Mouse (Mus musculus) urinary bladder, adult 2 months (tissue): ENCODE data around the gene Ttc9. TPM values are rescaled to one million over a fixed set of nuclear protein-coding genes. Genes with fewer than 3 reads are reported as not detected.

Experiments used
- DNase-seq: peaks from one replicate; pipeline ENCODE4 v3.0.0; 2022; ENCODE audit warnings: low spot score
- polyA plus RNA-seq: library from polyadenylated mRNA; depleted of rRNA; stranded (reverse); fragments of >200 nt; gene quantifications from 2 replicates; pipeline ENCODE4 v1.2.3, GENCODE M21; 2012

The Ttc9 gene
- polyA plus RNA-seq, 1 experiment = 7.4 TPM

DNA sequence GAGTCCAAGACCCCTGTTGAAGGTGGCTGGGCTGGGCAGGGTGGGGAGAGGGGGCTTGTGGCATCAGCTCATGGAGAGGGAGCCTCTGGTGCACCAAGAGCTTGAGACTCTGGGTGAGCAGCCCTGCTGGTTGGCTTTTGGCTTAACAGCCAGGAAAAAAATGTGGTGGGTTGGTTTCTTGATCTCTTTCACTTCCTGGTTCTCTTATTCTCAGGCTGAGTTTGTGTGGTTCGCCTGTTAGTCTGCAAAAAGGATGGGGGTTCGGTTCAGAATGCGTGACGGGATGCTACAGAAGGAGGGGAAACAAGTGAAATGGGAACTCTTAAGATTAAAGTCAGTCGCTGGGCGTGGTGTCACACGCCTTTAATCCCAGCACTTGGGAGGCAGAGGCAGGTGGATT is 27.0 kb downstream of the Ttc9 start:
- DNase-seq = no peak

DNA sequence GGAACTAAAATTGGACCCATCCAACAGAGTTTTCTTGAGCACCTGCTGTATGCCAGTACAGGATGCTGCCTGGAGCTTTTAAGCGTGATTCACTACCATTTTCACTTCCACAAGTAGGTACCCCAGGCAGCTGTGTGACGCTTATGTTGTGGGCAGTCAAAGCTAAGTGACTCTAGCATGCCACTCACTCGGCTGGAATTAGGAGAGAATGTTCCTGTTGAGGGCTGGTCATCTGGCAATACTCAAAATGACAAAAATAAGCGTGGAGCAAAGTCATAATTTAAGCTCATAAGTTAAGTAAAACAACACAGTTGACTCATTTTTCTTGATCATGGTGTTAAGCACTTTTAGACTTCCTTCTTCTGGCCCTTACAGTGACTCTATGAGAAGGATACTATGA is 31.0 kb downstream of the Ttc9 start:
- no peak for DNase-seq

DNA sequence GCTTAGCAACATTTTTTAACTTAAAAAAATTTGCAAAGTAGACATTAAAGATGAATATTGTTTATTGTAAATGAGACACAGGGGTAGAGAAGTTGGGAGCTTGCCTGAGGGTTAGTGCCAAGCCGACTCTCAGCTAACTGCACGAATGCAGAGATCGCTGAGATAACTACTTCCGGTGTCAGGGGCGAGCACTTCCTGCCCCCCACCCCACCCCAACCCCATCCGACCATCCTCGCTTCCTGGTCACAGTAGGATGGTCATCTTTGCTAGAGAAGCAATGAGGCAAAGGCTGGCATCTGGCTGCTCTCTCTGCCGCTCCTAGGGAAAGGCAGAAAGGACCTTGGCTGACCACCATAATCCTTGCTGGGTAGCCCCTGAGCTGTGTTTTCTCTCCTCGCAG is 32.1 kb downstream of the Ttc9 start:
- DNase-seq = no peak

DNA sequence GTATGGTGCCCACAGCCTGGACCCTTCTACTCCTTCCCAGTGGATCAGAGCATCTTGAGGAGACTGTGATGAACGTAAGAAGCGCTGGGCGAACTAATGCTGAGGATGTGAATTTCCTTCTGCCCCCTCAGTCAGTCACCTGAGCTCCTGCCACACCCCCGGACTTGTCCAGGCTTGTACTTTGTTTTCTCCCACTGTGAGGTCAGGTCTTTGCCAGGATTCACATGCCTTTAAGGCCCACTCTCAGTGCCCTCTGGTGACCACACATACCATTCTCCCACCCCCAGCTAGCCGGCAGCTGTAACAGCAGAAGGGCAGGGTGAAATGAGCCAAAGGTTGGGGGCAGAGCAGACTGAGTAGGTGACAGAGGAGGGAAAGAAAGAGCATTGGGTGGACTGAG is 32.9 kb downstream of the Ttc9 start:
- DNase-seq = no peak

DNA sequence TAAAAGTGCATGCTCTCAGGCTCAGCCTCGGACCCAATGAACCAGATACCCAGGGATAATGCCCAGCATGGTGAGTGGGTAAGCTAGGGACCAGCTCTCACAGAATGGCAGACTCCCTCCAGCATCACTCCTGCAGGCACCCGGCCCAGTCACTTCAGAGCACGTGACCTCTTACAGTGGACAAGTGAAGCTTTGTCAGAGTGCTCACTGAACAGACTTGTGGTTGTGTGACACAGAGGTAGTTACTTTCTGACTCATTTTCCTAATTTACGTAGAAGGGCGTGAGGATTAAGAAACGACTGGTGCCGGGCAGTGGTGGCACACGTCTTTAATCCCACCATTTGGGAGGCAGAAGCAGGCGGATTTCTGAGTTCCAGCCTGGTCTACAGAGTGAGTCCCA is 37.4 kb downstream of the Ttc9 start:
- DNase-seq = no peak

- DNase-seq = no peak
These were observed 44.5 kb downstream of the Ttc9 start for GRCm38 (mm10) chr12:81675557-81675956.

DNA sequence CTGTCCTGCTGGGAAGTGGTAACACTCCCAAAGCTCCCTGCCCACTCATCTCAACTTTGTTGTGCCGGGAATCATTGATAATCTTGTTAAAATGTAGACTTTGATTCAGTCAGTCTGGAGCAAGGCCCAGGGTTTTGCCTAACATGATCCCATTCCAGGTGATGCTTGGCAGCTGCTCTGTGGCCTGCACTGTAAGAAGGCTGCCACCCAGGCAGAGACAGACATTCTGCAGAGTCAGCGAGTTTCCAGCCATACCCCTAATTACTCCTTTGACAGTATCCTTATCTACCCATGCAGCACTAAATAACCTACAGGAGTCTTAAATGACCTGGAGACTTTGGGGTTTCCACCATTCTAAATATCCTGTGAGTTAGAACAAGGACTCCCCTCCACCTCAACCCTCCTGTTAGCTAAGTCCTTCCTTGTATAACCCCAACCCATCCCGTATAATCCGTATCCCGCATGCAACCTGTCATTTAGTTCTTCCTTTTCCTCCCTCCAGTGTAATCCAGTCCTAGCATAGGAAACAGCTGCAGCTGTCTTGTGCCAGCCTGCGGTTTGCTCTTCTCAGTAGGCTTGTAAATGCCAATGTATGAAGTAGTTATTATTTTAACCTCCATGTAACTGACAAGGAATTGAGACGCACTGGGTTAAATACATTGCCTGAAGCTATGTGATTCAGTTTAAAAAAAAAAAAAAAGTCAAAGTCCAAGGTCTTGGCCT is 48.9 kb downstream of the Ttc9 start:
- DNase-seq = no peak

DNA sequence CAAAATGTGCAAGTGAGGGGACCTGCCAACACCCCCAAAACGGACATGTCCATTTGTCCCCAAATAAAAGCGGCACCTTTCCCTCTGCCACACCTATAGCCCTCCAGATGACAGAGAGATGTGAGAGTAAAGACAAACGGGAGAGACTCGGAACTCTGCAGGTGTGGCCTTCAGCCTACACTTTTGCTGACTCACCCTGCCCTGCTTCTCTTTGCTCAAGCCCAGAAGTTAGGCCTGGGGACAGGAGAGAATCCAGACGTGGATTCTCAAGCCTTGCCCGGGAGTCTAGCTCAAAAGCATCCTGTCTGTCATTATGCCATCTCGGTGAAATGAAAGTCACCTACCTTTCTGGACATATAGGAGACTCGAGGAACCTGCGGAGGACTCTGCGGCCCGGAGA is 52.3 kb downstream of the Ttc9 start:
- no peak for DNase-seq

DNA sequence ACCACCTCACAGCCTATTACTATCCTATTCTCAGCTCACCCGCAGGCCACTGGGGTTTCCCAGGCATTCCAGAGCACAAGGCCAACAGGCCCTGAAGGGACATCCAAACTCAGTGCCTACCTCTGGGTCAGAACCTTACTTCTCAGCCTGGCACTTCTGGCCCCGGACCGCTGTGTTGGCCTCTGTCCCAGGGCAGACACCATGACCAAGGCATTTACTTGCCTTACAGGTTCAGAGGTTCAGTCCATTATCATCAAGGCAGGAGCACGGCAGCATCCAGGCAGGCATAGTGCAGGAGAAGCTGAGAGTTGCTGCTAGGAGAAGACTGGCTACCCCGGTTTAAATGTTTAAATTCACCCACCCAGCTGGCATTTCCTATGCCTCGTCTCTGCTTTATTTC is 53.0 kb downstream of the Ttc9 start:
- no peak for DNase-seq

- no peak for DNase-seq
These were observed 54.9 kb downstream of the Ttc9 start for GRCm38 (mm10) chr12:81685981-81686380.

- DNase-seq = no peak
These were observed 55.5 kb downstream of the Ttc9 start for GRCm38 (mm10) chr12:81686406-81687117.

DNA sequence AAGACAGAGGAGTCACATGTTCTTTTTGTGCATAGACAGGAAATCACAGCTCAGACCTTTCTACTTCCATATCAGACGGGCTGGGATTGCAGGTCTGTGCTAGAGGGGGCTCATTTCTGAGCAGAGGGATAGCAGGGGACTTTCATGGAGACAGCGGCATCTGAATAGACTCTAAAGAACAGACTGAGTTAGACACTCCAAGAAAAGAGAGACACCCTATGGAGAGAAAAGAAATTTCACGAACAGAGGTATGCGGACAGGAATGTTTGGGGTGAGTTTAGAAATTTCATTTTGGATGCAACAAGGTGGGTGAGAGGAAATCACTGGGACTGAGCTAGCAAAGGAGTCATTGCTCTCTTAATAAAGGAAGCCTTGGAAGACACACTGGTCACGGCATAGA is 56.8 kb downstream of the Ttc9 start:
- DNase-seq = no peak

DNA sequence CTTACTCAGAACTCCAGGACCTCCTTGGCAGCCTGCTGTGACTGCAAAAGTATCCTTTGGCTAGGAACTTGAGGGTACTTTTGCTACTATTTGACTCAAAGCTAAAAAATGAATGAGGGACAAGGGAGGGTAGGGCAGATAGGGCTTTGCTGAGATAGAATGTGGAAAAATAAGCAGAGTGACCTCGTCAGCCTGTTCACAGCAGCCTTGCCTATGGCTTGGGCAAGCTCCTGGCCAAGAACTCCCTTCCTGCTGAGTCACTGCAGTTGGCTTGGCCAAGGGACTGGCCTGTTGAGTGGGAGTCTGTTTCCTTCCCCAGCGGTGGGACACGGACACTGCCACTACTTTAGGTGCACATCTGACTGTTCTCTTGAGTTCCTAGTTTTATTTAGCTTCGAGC is 57.5 kb downstream of the Ttc9 start:
- no peak for DNase-seq

DNA sequence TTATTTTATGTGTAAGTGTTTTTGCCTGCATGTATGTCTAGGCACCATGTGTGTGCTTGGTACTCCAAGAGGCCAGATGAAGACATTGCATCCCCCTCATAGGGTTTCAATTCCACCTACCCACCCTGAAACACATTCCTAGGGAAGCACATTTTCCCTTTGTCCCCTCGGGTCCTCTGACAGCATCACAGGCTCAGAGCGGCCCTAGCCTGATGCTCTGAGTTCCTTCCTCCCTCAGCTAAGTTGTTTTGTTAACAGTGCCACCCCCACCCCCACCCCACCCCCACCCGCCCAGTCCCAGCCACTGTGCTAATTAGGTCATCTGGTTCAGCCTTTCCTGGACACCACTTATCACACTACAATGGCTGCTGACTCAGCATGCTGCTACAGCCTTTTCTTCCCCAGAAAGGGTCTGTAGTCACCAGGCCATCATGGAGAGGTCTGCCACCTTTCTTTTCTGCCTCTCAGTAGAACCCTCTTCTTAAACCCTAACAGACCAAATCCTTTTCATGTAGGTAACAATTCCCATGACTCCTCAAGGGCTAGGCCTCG is 58.5 kb downstream of the Ttc9 start:
- DNase-seq = no peak

GRCm38 (mm10) chr12:81690111-81690510 is 59.1 kb downstream of the Ttc9 start:
- DNase-seq = no peak

- no peak for DNase-seq
These were observed 59.7 kb downstream of the Ttc9 start for GRCm38 (mm10) chr12:81690751-81691150.

DNA sequence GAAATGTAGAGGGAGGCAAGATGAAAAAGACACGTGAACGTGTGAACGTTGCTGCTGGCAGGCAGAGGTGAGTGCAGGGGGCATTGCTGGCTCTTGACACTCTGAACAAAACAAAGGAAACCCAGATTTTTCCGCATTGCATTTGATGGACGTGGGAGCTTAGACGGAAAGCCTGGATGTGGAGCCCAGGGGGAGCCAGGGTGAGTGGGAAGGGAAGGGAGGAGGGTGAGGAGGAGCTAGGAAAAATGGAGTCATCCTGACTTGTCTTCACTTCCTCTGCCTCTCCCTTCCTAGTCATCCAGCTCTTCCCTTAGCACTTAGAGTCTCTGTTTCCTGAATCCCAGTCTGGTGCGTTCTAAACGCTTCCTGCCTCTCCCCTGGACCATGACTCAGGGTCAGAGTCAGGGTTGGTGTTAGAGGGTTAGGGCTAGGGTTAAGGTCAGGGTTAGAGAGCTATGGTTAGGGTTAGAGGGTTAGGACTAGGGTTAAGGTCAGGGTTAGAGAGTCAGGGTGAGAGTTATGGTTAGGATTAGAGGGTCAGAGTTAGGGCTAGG is 60.2 kb downstream of the Ttc9 start:
- DNase-seq = no peak

- DNase-seq = no peak
These were observed 67.0 kb downstream of the Ttc9 start for GRCm38 (mm10) chr12:81698011-81698410.

- DNase-seq = no peak
These were observed 71.9 kb downstream of the Ttc9 start for GRCm38 (mm10) chr12:81702903-81703302.

DNA sequence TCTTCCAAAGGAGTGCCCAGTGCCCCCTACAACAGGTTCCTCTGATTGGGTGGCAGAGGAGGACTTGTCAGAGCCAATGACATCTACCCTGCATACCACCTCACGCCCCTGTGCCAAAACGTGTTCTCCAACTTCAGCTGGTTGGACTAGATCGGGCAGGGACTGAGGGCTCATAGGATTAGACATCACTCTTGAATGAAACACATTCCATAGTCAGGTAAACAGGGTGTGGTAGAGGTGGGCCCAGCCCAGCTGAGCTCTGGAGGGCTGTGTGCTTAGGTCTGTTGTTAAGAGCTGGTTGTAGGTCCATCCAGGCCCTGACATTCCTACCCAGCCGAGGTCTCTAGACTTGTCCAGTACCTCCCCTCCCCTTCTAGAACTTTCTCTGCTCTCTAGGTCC is 81.6 kb downstream of the Ttc9 start:
- DNase-seq = no peak
